Mouse (Mus musculus) skeletal muscle tissue, adult 2 months (tissue): ENCODE measurements at regions not wholly inside any gene's neighbourhood (a gene's known extent, or its start where the extent isn't known, plus 50 kb on each side); places are given as distances from the start of the nearest gene placed in this dataset.
A peak's percentile ranks its signal among the peaks of the same experiment; 100 is the strongest.

Experiments used
- DNase-seq: peaks from one replicate; pipeline ENCODE4 v3.0.0-alpha.2; 2012; ENCODE audit warnings: low read depth, low spot score

- DNase-seq, result no peak
Measured at GRCm38 (mm10) chr7:70972023-70972400, 379.3 kb downstream of the Gm10295 start.

- DNase-seq, result no peak
Measured at GRCm38 (mm10) chr7:70971323-70972022, 379.8 kb downstream of the Gm10295 start.

GRCm38 (mm10) chr7:70952318-70952959 lies 398.8 kb downstream of the Gm10295 start:
- DNase-seq, result no peak

GRCm38 (mm10) chr7:70948281-70948680 lies 403.0 kb downstream of the Gm10295 start:
- no peak for DNase-seq

- no peak for DNase-seq
Measured at GRCm38 (mm10) chr7:70946260-70946659, 405.0 kb downstream of the Gm10295 start.

- DNase-seq, result no peak
Measured at GRCm38 (mm10) chr7:70930911-70931310, 420.4 kb downstream of the Gm10295 start.

GRCm38 (mm10) chr7:70929935-70930334 lies 421.4 kb downstream of the Gm10295 start:
- no peak for DNase-seq

- no peak for DNase-seq
Measured at GRCm38 (mm10) chr7:70928001-70928400, 423.3 kb downstream of the Gm10295 start.

- no peak for DNase-seq
Measured at GRCm38 (mm10) chr7:70917016-70917415, 434.3 kb downstream of the Gm10295 start.

- DNase-seq, result no peak
Measured at GRCm38 (mm10) chr7:70908921-70909320, 442.4 kb downstream of the Gm10295 start.

GRCm38 (mm10) chr7:70891700-70892099 lies 459.6 kb downstream of the Gm10295 start:
- no peak for DNase-seq

- DNase-seq, result no peak
Measured at GRCm38 (mm10) chr7:70880496-70880895, 470.8 kb downstream of the Gm10295 start.

GRCm38 (mm10) chr7:70874393-70874792 lies 476.9 kb downstream of the Gm10295 start:
- DNase-seq, result no peak

- no peak for DNase-seq
Measured at GRCm38 (mm10) chr7:70870841-70871534, 480.3 kb downstream of the Gm10295 start.

- DNase-seq, result no peak
Measured at GRCm38 (mm10) chr7:70869125-70869524, 482.2 kb downstream of the Gm10295 start.

- DNase-seq, result no peak
Measured at GRCm38 (mm10) chr7:70859957-70860356, 491.3 kb downstream of the Gm10295 start.

GRCm38 (mm10) chr7:70850726-70851125 lies 484.2 kb upstream of the Nr2f2 start:
- peak; percentile 4 for DNase-seq

- DNase-seq, result no peak
Measured at GRCm38 (mm10) chr7:70848016-70848776, 481.7 kb upstream of the Nr2f2 start.

- DNase-seq, result no peak
Measured at GRCm38 (mm10) chr7:70847450-70847993, 481.0 kb upstream of the Nr2f2 start.

GRCm38 (mm10) chr7:70846076-70846475 lies 479.5 kb upstream of the Nr2f2 start:
- DNase-seq, result no peak

- no peak for DNase-seq
Measured at GRCm38 (mm10) chr7:70840142-70840541, 473.6 kb upstream of the Nr2f2 start.

- DNase-seq, result no peak
Measured at GRCm38 (mm10) chr7:70839190-70839589, 472.7 kb upstream of the Nr2f2 start.
